Mouse (Mus musculus) forebrain, embryonic 11.5 days (tissue): ENCODE results near the gene Snx9. TPM values are rescaled to one million over a fixed set of nuclear protein-coding genes. Genes with fewer than 3 reads are reported as not detected.

Experiments used
- ATAC-seq: fragments of 200-750 bp; cut with Nextera tagmentation; replicated peaks from 2 replicates; pipeline ENCODE4 v1.8.0; 2017; ENCODE audit warnings: moderate TSS enrichment; ENCODE audit not compliant: low FRiP score
- DNase-seq: peaks from one replicate; pipeline ENCODE4 v3.0.0-alpha.2; 2017; ENCODE audit warnings: low spot score
- H3K27ac ChIP-seq: fragments of 300-500 bp; sonication (generic); 2 replicates; pipeline ENCODE4 v1.5.1; 2014; ENCODE audit warnings: low read depth, low read length
- H3K27me3 ChIP-seq: fragments of 300-500 bp; sonication (generic); 2 replicates; pipeline ENCODE4 v1.6.1; 2014; ENCODE audit warnings: mild to moderate bottlenecking, low read length, mixed read lengths; ENCODE audit not compliant: control insufficient read depth, insufficient read depth
- H3K36me3 ChIP-seq: fragments of 300-500 bp; sonication (generic); 2 replicates; pipeline ENCODE4 v1.6.1; 2014; ENCODE audit warnings: mild to moderate bottlenecking, low read length, moderate library complexity, mixed read lengths; ENCODE audit not compliant: control insufficient read depth, insufficient read depth
- H3K4me1 ChIP-seq: fragments of 300-500 bp; sonication (generic); replicated peaks from 2 replicates; pipeline ENCODE4 v1.6.1; 2014; ENCODE audit warnings: low read length, mixed read lengths; ENCODE audit not compliant: control insufficient read depth, insufficient read depth
- H3K4me2 ChIP-seq: fragments of 300-500 bp; sonication (generic); 2 replicates; pipeline ENCODE4 v1.6.1; 2014; ENCODE audit warnings: low read depth, mild to moderate bottlenecking, low read length, moderate library complexity, mixed read lengths; ENCODE audit not compliant: severe bottlenecking
- H3K4me3 ChIP-seq: fragments of 300-500 bp; sonication (generic); 2 replicates; pipeline ENCODE4 v1.5.1; 2014; ENCODE audit warnings: low read depth, low read length
- H3K9ac ChIP-seq: fragments of 300-500 bp; sonication (generic); 2 replicates; pipeline ENCODE4 v1.6.1; 2014; ENCODE audit warnings: low read length
- H3K9me3 ChIP-seq: fragments of 300-500 bp; sonication (generic); 2 replicates; pipeline ENCODE4 v1.6.1; 2016; ENCODE audit warnings: low read length, mixed read lengths; ENCODE audit not compliant: control insufficient read depth
- whole genome bisulfite sequencing: fragments of 180-500 bp; shearing (Covaris S2); extraction: QIAGEN DNeasy Blood & Tissue Kit; methylation state at CpG from one replicate; pipeline ENCODE4 v1.1.7; 2014; 5-methylcytosine and 5-hydroxymethylcytosine counted together
- polyA plus RNA-seq: library from polyadenylated mRNA; unstranded; fragments of >200 nt; fragmentation: Nextera tagmentation; extraction: Ambion mirVana; gene quantifications from 2 replicates; pipeline ENCODE4 v1.2.1, GENCODE M21; 2014

Snx9 gene
- polyA plus RNA-seq, 1 experiment from 2014 or later = 19.0 TPM

GRCm38 (mm10) chr17:5870696-5871095 is 29.6 kb downstream of the Snx9 start:
- H3K27me3 ChIP-seq = no peaks in the 10 kb centered on the region
- H3K4me1 ChIP-seq = no peaks in the 10 kb centered on the region
- no peaks in the 10 kb centered on the region for H3K36me3 ChIP-seq
- no peak for ATAC-seq
- no peak overlapping the region for H3K9ac ChIP-seq
- DNase-seq = no peak
- no peaks in the 10 kb centered on the region for H3K9me3 ChIP-seq
- no peak overlapping the region for H3K27ac ChIP-seq
- no peak overlapping the region for H3K4me3 ChIP-seq
- no peak overlapping the region for H3K4me2 ChIP-seq
- WGBS = 94% methylated on average over 11 of the region's 11 CpGs

GRCm38 (mm10) chr17:5872506-5872905 is 31.4 kb downstream of the Snx9 start:
- no peak overlapping the region for H3K9ac ChIP-seq
- WGBS = 78% methylated on average over 12 of the region's 12 CpGs
- H3K27ac ChIP-seq = no peak overlapping the region
- no peaks in the 10 kb centered on the region for H3K36me3 ChIP-seq
- DNase-seq (no peak), ATAC-seq (no peak)
- H3K4me2 ChIP-seq = no peak overlapping the region
- no peaks in the 10 kb centered on the region for H3K4me1 ChIP-seq
- no peaks in the 10 kb centered on the region for H3K27me3 ChIP-seq
- H3K4me3 ChIP-seq = no peak overlapping the region
- no peaks in the 10 kb centered on the region for H3K9me3 ChIP-seq

- no peak overlapping the region for H3K4me3 ChIP-seq
- WGBS = 94% methylated on average over 1 of the region's 1 CpGs
- H3K4me2 ChIP-seq = no peak overlapping the region
- no peaks in the 10 kb centered on the region for H3K9me3 ChIP-seq
- H3K36me3 ChIP-seq = no peaks in the 10 kb centered on the region
- H3K27ac ChIP-seq = no peak overlapping the region
- no peaks in the 10 kb centered on the region for H3K27me3 ChIP-seq
- H3K9ac ChIP-seq = no peak overlapping the region
- DNase-seq = no peak
- no peak for ATAC-seq
- no peaks in the 10 kb centered on the region for H3K4me1 ChIP-seq
Observed at GRCm38 (mm10) chr17:5874565-5874964, 33.4 kb downstream of the Snx9 start.

GRCm38 (mm10) chr17:5877611-5878157 is 36.6 kb downstream of the Snx9 start:
- no peaks in the 10 kb centered on the region for H3K4me1 ChIP-seq
- H3K27ac ChIP-seq = no peak overlapping the region
- H3K4me2 ChIP-seq = no peak overlapping the region
- no peaks in the 10 kb centered on the region for H3K36me3 ChIP-seq
- H3K9me3 ChIP-seq = no peaks in the 10 kb centered on the region
- no peak overlapping the region for H3K4me3 ChIP-seq
- no peaks in the 10 kb centered on the region for H3K27me3 ChIP-seq
- H3K9ac ChIP-seq = no peak overlapping the region
- WGBS = 81% methylated on average over 10 of the region's 10 CpGs
- no peak for DNase-seq
- no peak for ATAC-seq

GRCm38 (mm10) chr17:5878878-5879277 is 37.7 kb downstream of the Snx9 start:
- no peak overlapping the region for H3K4me2 ChIP-seq
- DNase-seq = no peak
- H3K9me3 ChIP-seq = no peaks in the 10 kb centered on the region
- no peak overlapping the region for H3K4me3 ChIP-seq
- no peaks in the 10 kb centered on the region for H3K36me3 ChIP-seq
- no peak overlapping the region for H3K9ac ChIP-seq
- ATAC-seq = no peak
- H3K27ac ChIP-seq = no peak overlapping the region
- no peaks in the 10 kb centered on the region for H3K27me3 ChIP-seq
- WGBS = 94% methylated on average over 4 of the region's 4 CpGs
- H3K4me1 ChIP-seq = no peaks in the 10 kb centered on the region

- Histone ChIP-seq H3K27ac (no peak overlapping the region), H3K4me3 (no peak overlapping the region), H3K4me1 (no peaks in the 10 kb centered on the region), H3K27me3 (no peaks in the 10 kb centered on the region), H3K4me2 (no peak overlapping the region), H3K36me3 (no peaks in the 10 kb centered on the region), H3K9ac (no peak overlapping the region), H3K9me3 (no peaks in the 10 kb centered on the region)
- 72% methylated on average over 8 of the region's 8 CpGs for WGBS
- ATAC-seq (no peak), DNase-seq (no peak)
Observed at GRCm38 (mm10) chr17:5885474-5885873, 44.3 kb downstream of the Snx9 start.

- WGBS = 79% methylated on average over 6 of the region's 6 CpGs
Observed at GRCm38 (mm10) chr17:5886181-5886810, 45.2 kb downstream of the Snx9 start.

GRCm38 (mm10) chr17:5886943-5887800 is 46.0 kb downstream of the Snx9 start:
- WGBS = 82% methylated on average over 20 of the region's 20 CpGs
- H3K4me2 ChIP-seq = no peak overlapping the region
- ATAC-seq (no peak), DNase-seq (no peak)
- H3K4me3 ChIP-seq = no peak overlapping the region
- no peak overlapping the region for H3K9ac ChIP-seq
- no peaks in the 10 kb centered on the region for H3K36me3 ChIP-seq
- no peak overlapping the region for H3K27ac ChIP-seq
- H3K4me1 ChIP-seq = no peaks in the 10 kb centered on the region
- H3K9me3 ChIP-seq = no peaks in the 10 kb centered on the region
- H3K27me3 ChIP-seq = no peaks in the 10 kb centered on the region

More at GRCm38 (mm10) chr17:5886181-5886810, 45.2 kb downstream of the Snx9 start:
- no peak overlapping the region for H3K4me2 ChIP-seq
- no peaks in the 10 kb centered on the region for H3K4me1 ChIP-seq
- no peak overlapping the region for H3K27ac ChIP-seq
- H3K36me3 ChIP-seq = no peaks in the 10 kb centered on the region
- H3K9me3 ChIP-seq = no peaks in the 10 kb centered on the region
- no peaks in the 10 kb centered on the region for H3K27me3 ChIP-seq
- no peak overlapping the region for H3K9ac ChIP-seq
- ATAC-seq (no peak), DNase-seq (no peak)
- no peak overlapping the region for H3K4me3 ChIP-seq
